Mouse (Mus musculus) neural tube, embryonic 14.5 days (tissue): Measurements from ENCODE around the gene Lmx1a. TPM values are rescaled to one million over a fixed set of nuclear protein-coding genes. Genes with fewer than 3 reads are reported as not detected.

Experiments used
- ATAC-seq: fragments of 200-750 bp; cut with Nextera tagmentation; 2 replicates; pipeline ENCODE4 v1.8.0; 2017; ENCODE audit warnings: low read depth, mild to moderate bottlenecking, moderate TSS enrichment, moderate library complexity
- H3K27ac ChIP-seq: fragments of 300-500 bp; sonication (generic); 2 replicates; pipeline ENCODE4 v1.5.1; 2014; ENCODE audit warnings: low read depth, mild to moderate bottlenecking, control low read depth, low read length, moderate library complexity, mixed read lengths
- H3K27me3 ChIP-seq: fragments of 300-500 bp; sonication (generic); 2 replicates; pipeline ENCODE4 v1.6.1; 2014; ENCODE audit warnings: low read length; ENCODE audit not compliant: control insufficient read depth, insufficient read depth
- H3K36me3 ChIP-seq: fragments of 300-500 bp; sonication (generic); 2 replicates; pipeline ENCODE4 v1.6.1; 2014; ENCODE audit warnings: low read length, mixed read lengths; ENCODE audit not compliant: control insufficient read depth, insufficient read depth
- H3K4me1 ChIP-seq: fragments of 300-500 bp; sonication (generic); 2 replicates; pipeline ENCODE4 v1.6.1; 2014; ENCODE audit warnings: low read length; ENCODE audit not compliant: control insufficient read depth, insufficient read depth
- H3K4me2 ChIP-seq: fragments of 300-500 bp; sonication (generic); 2 replicates; pipeline ENCODE4 v1.6.1; 2014; ENCODE audit warnings: mild to moderate bottlenecking, low read depth, low read length, control low read depth
- H3K4me3 ChIP-seq: fragments of 300-500 bp; sonication (generic); 2 replicates; pipeline ENCODE4 v1.5.1; 2014; ENCODE audit warnings: low read depth, low read length, control low read depth, mixed read lengths
- H3K9ac ChIP-seq: fragments of 300-500 bp; sonication (generic); replicated peaks from 2 replicates; pipeline ENCODE4 v1.6.1; 2014; ENCODE audit warnings: low read depth, mild to moderate bottlenecking, control low read depth, low read length, mixed read lengths
- H3K9me3 ChIP-seq: fragments of 300-500 bp; sonication (generic); 2 replicates; pipeline ENCODE4 v1.6.1; 2016; ENCODE audit warnings: low read length; ENCODE audit not compliant: control insufficient read depth
- WGBS: fragments of 180-500 bp; shearing (Covaris S2); extraction: QIAGEN DNeasy Blood & Tissue Kit; methylation state at CpG from one replicate; pipeline ENCODE4 v1.1.7; 2014; 5-methylcytosine and 5-hydroxymethylcytosine counted together
- polyA plus RNA-seq: library from polyadenylated mRNA; unstranded; fragments of >200 nt; fragmentation: Nextera tagmentation; extraction: Ambion mirVana; gene quantifications from 2 replicates; pipeline ENCODE4 v1.2.1, GENCODE M21; 2014

Lmx1a gene
- polyA plus RNA-seq: 0.25 and 0.55 TPM in 2 replicates

GRCm38 (mm10) chr1:167689232-167689261 is at the start of gene Lmx1a:
TSS of gene Lmx1a (plus strand) at chr1:167689237.
- Histone ChIP-seq H3K9me3 (peaks cover 4% of the 10 kb centered on the region; the same call in 1 of the 2 replicates), H3K4me3 (peak within 1 kb of the TSS; percentile 24), H3K27me3 (peaks cover 54% of the 10 kb centered on the region), H3K4me2 (peak within 1 kb of the TSS; percentile 47), H3K27ac (no peak within 1 kb of the TSS), H3K4me1 (peaks cover 4% of the 10 kb centered on the region), H3K36me3 (no peaks in the 10 kb centered on the region), H3K9ac (peak within 1 kb of the TSS; percentile 21; the same call in 1 of the 2 replicates)
- WGBS: 4% methylated on average over 3 of the region's 3 CpGs
- no peak for ATAC-seq

GRCm38 (mm10) chr1:167644866-167645537 is 44.0 kb upstream of the Lmx1a start:
- ATAC-seq: peak; percentile 94
- 17% methylated on average over 16 of the region's 16 CpGs for WGBS
- no peak overlapping the region for H3K4me2 ChIP-seq

GRCm38 (mm10) chr1:167648670-167649069 is 40.4 kb upstream of the Lmx1a start:
- no peaks in the 10 kb centered on the region for H3K9me3 ChIP-seq
- ATAC-seq: no peak
- H3K27ac ChIP-seq: no peak overlapping the region
- H3K4me1 ChIP-seq: no peaks in the 10 kb centered on the region
- WGBS: 85% methylated on average over 3 of the region's 3 CpGs
- H3K4me3 ChIP-seq: no peak overlapping the region
- no peaks in the 10 kb centered on the region for H3K27me3 ChIP-seq
- H3K9ac ChIP-seq: no peak overlapping the region
- no peak overlapping the region for H3K4me2 ChIP-seq
- no peaks in the 10 kb centered on the region for H3K36me3 ChIP-seq

More at GRCm38 (mm10) chr1:167644866-167645537, 44.0 kb upstream of the Lmx1a start:
- H3K9ac ChIP-seq: no peak overlapping the region
- no peaks in the 10 kb centered on the region for H3K4me1 ChIP-seq
- no peaks in the 10 kb centered on the region for H3K9me3 ChIP-seq
- no peak overlapping the region for H3K27ac ChIP-seq
- H3K36me3 ChIP-seq: no peaks in the 10 kb centered on the region
- H3K27me3 ChIP-seq: no peaks in the 10 kb centered on the region
- no peak overlapping the region for H3K4me3 ChIP-seq

- 79% methylated on average over 11 of the region's 11 CpGs for WGBS
- no peak overlapping the region for H3K4me2 ChIP-seq
- no peak for ATAC-seq
These were observed 39.9 kb upstream of the Lmx1a start for GRCm38 (mm10) chr1:167649122-167649633.

GRCm38 (mm10) chr1:167652336-167652735 is 36.7 kb upstream of the Lmx1a start:
- H3K27me3 ChIP-seq: no peaks in the 10 kb centered on the region
- no peak overlapping the region for H3K9ac ChIP-seq
- H3K4me1 ChIP-seq: no peaks in the 10 kb centered on the region
- no peaks in the 10 kb centered on the region for H3K9me3 ChIP-seq
- no peak for ATAC-seq
- H3K4me2 ChIP-seq: no peak overlapping the region
- H3K27ac ChIP-seq: no peak overlapping the region
- no peak overlapping the region for H3K4me3 ChIP-seq
- H3K36me3 ChIP-seq: no peaks in the 10 kb centered on the region
- 85% methylated on average over 2 of the region's 2 CpGs for WGBS

More at GRCm38 (mm10) chr1:167649122-167649633, 39.9 kb upstream of the Lmx1a start:
- Histone ChIP-seq H3K4me3 (no peak overlapping the region), H3K9me3 (no peaks in the 10 kb centered on the region), H3K27me3 (no peaks in the 10 kb centered on the region), H3K27ac (no peak overlapping the region), H3K9ac (no peak overlapping the region), H3K4me1 (no peaks in the 10 kb centered on the region), H3K36me3 (no peaks in the 10 kb centered on the region)

- peaks cover 5% of the 10 kb centered on the region for H3K27me3 ChIP-seq
- no peaks in the 10 kb centered on the region for H3K36me3 ChIP-seq
- no peak overlapping the region for H3K9ac ChIP-seq
- H3K4me1 ChIP-seq: peaks cover 3% of the 10 kb centered on the region; the same call in 1 of the 2 replicates
- 83% methylated on average over 3 of the region's 3 CpGs for WGBS
- H3K4me3 ChIP-seq: no peak overlapping the region
- no peak overlapping the region for H3K4me2 ChIP-seq
- no peak for ATAC-seq
- no peak overlapping the region for H3K27ac ChIP-seq
- no peaks in the 10 kb centered on the region for H3K9me3 ChIP-seq
These were observed 30.0 kb upstream of the Lmx1a start for GRCm38 (mm10) chr1:167659065-167659464.

- peaks cover 3% of the 10 kb centered on the region; the same call in 1 of the 2 replicates for H3K4me1 ChIP-seq
- no peak overlapping the region for H3K27ac ChIP-seq
- ATAC-seq: peak; percentile 93
- WGBS: under 1% methylated on average over 21 of the region's 21 CpGs
- no peak overlapping the region for H3K9ac ChIP-seq
- peak overlapping the region; percentile 47 for H3K4me2 ChIP-seq
- no peaks in the 10 kb centered on the region for H3K9me3 ChIP-seq
- H3K27me3 ChIP-seq: peaks cover 5% of the 10 kb centered on the region
- H3K36me3 ChIP-seq: no peaks in the 10 kb centered on the region
- H3K4me3 ChIP-seq: peak overlapping the region; percentile 21; the same call in 1 of the 2 replicates
These were observed 28.4 kb upstream of the Lmx1a start for GRCm38 (mm10) chr1:167660521-167661101.

- Histone ChIP-seq H3K4me1 (peaks cover 3% of the 10 kb centered on the region; the same call in 1 of the 2 replicates), H3K9me3 (no peaks in the 10 kb centered on the region), H3K36me3 (no peaks in the 10 kb centered on the region), H3K27me3 (peaks cover 5% of the 10 kb centered on the region), H3K4me3 (peak overlapping the region; percentile 21; the same call in 1 of the 2 replicates), H3K9ac (no peak overlapping the region), H3K27ac (no peak overlapping the region; the same call in 1 of the 2 replicates), H3K4me2 (peak overlapping the region; percentile 47)
- WGBS: 1% methylated on average over 19 of the region's 19 CpGs
- peak; percentile 89 for ATAC-seq
These were observed 27.9 kb upstream of the Lmx1a start for GRCm38 (mm10) chr1:167661123-167661522.

GRCm38 (mm10) chr1:167663136-167663535 is 25.9 kb upstream of the Lmx1a start:
- Histone ChIP-seq H3K4me3 (no peak overlapping the region), H3K27ac (no peak overlapping the region), H3K9ac (no peak overlapping the region), H3K4me2 (no peak overlapping the region), H3K36me3 (no peaks in the 10 kb centered on the region), H3K9me3 (no peaks in the 10 kb centered on the region), H3K4me1 (peaks cover 3% of the 10 kb centered on the region; the same call in 1 of the 2 replicates), H3K27me3 (peaks cover 5% of the 10 kb centered on the region)
- no peak for ATAC-seq
- 43% methylated on average over 5 of the region's 5 CpGs for WGBS
